Mouse (Mus musculus) spleen, adult 18-20 months (tissue): ENCODE results near the gene Thoc3.
"Not testable (repeated sequence)": the region's sequence is repeated elsewhere in the genome, so short reads cannot be mapped to it uniquely, and the experiment has no call there.

ENCODE experiments used
- DNase-seq, 2 experiments: peaks; one replicate each; pipeline ENCODE4 v3.0.0; 2022; ENCODE audit warnings: mixed read lengths in 2 of 2

Thoc3 gene

GRCm38 (mm10) chr13:54468098-54469011 lies at the start of gene Thoc3:
Thoc3 (minus strand) TSS chr13:54468849.
- DNase-seq = peak; percentile 79 to 89

GRCm38 (mm10) chr13:54505920-54506319 lies 37.3 kb upstream of the Thoc3 start:
- DNase-seq = no peak

- no peak for DNase-seq
Observed at GRCm38 (mm10) chr13:54504611-54505260, 36.1 kb upstream of the Thoc3 start.

- peak; percentile 71 to 77 for DNase-seq
Observed at GRCm38 (mm10) chr13:54503604-54504521, 35.2 kb upstream of the Thoc3 start, which contains the start of gene Simc1. Simc1 (plus strand) TSS chr13:54503779.

- DNase-seq = no peak
Observed at GRCm38 (mm10) chr13:54503278-54503603, 34.6 kb upstream of the Thoc3 start.

- DNase-seq = no peak
Observed at GRCm38 (mm10) chr13:54501957-54502690, 33.5 kb upstream of the Thoc3 start.

GRCm38 (mm10) chr13:54501352-54501751 lies 32.7 kb upstream of the Thoc3 start:
- no peak for DNase-seq

- not testable (repeated sequence) for DNase-seq
Observed at GRCm38 (mm10) chr13:54499551-54499950, 30.9 kb upstream of the Thoc3 start.

- no peak for DNase-seq
Observed at GRCm38 (mm10) chr13:54491381-54491780, 22.7 kb upstream of the Thoc3 start.

GRCm38 (mm10) chr13:54490411-54490810 lies 21.8 kb upstream of the Thoc3 start:
- DNase-seq = no peak

- DNase-seq = no peak
Observed at GRCm38 (mm10) chr13:54481498-54481897, 12.8 kb upstream of the Thoc3 start.

GRCm38 (mm10) chr13:54479286-54479685 lies 10.6 kb upstream of the Thoc3 start:
- DNase-seq = no peak

- peak in 1 of 2 experiments; percentile 21 for DNase-seq
Observed at GRCm38 (mm10) chr13:54475702-54476101, 7.1 kb upstream of the Thoc3 start.

- DNase-seq = no peak
Observed at GRCm38 (mm10) chr13:54474996-54475395, 6.3 kb upstream of the Thoc3 start.

GRCm38 (mm10) chr13:54471967-54472366 lies 3.3 kb upstream of the Thoc3 start:
- DNase-seq = no peak

- no peak for DNase-seq
Observed at GRCm38 (mm10) chr13:54469012-54469354, 334 bp upstream of the Thoc3 start.

- DNase-seq = no peak
Observed at GRCm38 (mm10) chr13:54459282-54459681, 9.4 kb downstream of the Thoc3 start.

- peak in 1 of 2 experiments; percentile 39 for DNase-seq
Observed at GRCm38 (mm10) chr13:54457062-54457461, 11.6 kb downstream of the Thoc3 start.

- peak in 1 of 2 experiments; percentile 11 for DNase-seq
Observed at GRCm38 (mm10) chr13:54447496-54448224, 21.0 kb downstream of the Thoc3 start.

GRCm38 (mm10) chr13:54446686-54447495 lies 21.8 kb downstream of the Thoc3 start:
- DNase-seq = peak; percentile 60 to 81

GRCm38 (mm10) chr13:54443693-54444092 lies 25.0 kb downstream of the Thoc3 start:
- no peak for DNase-seq
